Mouse (Mus musculus) limb, embryonic 11.5 days (tissue): ENCODE data around the gene Nim1k. TPM values are rescaled to one million over a fixed set of nuclear protein-coding genes. Genes with fewer than 3 reads are reported as not detected.

Source experiments
- ATAC-seq: fragments of 200-750 bp; cut with Nextera tagmentation; 2 replicates; pipeline ENCODE4 v1.8.0; 2017; ENCODE audit warnings: low read depth; ENCODE audit not compliant: insufficient number of reproducible peaks, low FRiP score, low TSS enrichment
- DNase-seq: peaks from one replicate; pipeline ENCODE4 v3.0.0-alpha.2; 2015; ENCODE audit warnings: low spot score
- H3K27ac ChIP-seq: fragments of 300-500 bp; sonication (generic); replicated peaks from 2 replicates; pipeline ENCODE4 v1.5.1; 2014; ENCODE audit warnings: low read depth, mild to moderate bottlenecking, low read length
- H3K27me3 ChIP-seq: fragments of 300-500 bp; sonication (generic); 2 replicates; pipeline ENCODE4 v1.6.1; 2014; ENCODE audit warnings: mild to moderate bottlenecking, low read length, mixed read lengths; ENCODE audit not compliant: control insufficient read depth, insufficient read depth
- H3K36me3 ChIP-seq: fragments of 300-500 bp; sonication (generic); 2 replicates; pipeline ENCODE4 v1.6.1; 2014; ENCODE audit warnings: mild to moderate bottlenecking, low read length, moderate library complexity, mixed read lengths; ENCODE audit not compliant: control insufficient read depth, insufficient read depth
- H3K4me1 ChIP-seq: fragments of 300-500 bp; sonication (generic); 2 replicates; pipeline ENCODE4 v1.6.1; 2014; ENCODE audit warnings: low read length, mixed read lengths; ENCODE audit not compliant: control insufficient read depth, insufficient read depth
- H3K4me2 ChIP-seq: fragments of 300-500 bp; sonication (generic); 2 replicates; pipeline ENCODE4 v1.6.1; 2014; ENCODE audit warnings: low read depth, mild to moderate bottlenecking, moderate library complexity; ENCODE audit not compliant: severe bottlenecking
- H3K4me3 ChIP-seq: fragments of 300-500 bp; sonication (generic); 2 replicates; pipeline ENCODE4 v1.5.1; 2014; ENCODE audit warnings: low read depth, low read length
- H3K9ac ChIP-seq: fragments of 300-500 bp; sonication (generic); 2 replicates; pipeline ENCODE4 v1.6.1; 2014; ENCODE audit warnings: mild to moderate bottlenecking, low read length
- H3K9me3 ChIP-seq: fragments of 300-500 bp; sonication (generic); 2 replicates; pipeline ENCODE4 v1.6.1; 2016; ENCODE audit warnings: low read length; ENCODE audit not compliant: control insufficient read depth
- WGBS: fragments of 180-500 bp; shearing (Covaris S2); extraction: QIAGEN DNeasy Blood & Tissue Kit; methylation state at CpG from one replicate; pipeline ENCODE4 v1.1.7; 2014; 5-methylcytosine and 5-hydroxymethylcytosine counted together
- polyA plus RNA-seq: library from polyadenylated mRNA; unstranded; fragments of >200 nt; fragmentation: Nextera tagmentation; extraction: Ambion mirVana; gene quantifications from 2 replicates; pipeline ENCODE4 v1.2.1, GENCODE M21; 2014

Nim1k gene
- polyA plus RNA-seq, 1 experiment from 2014 or later, result 2.0 TPM

DNA sequence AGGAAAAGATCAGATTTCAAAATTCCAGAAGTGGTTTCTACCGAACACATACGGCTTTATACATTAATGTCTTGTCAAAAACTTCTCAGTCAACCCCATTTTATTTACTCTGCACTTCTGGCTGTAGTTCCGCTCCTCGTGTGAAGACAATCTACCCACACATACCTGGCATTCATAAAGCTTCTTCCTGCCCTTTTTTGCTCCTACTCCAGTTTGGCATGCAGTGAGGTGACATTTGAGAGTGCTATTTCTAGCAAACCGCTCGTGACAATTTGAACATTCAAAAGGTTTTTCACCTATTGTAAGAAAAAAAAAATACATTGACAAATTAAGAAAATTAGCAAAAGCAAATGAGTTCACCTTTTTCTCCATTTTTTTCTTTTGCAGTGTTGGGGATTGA, 12.9 kb upstream of the Nim1k start:
- Histone ChIP-seq H3K4me2 (no peak overlapping the region), H3K4me1 (no peaks in the 10 kb centered on the region), H3K9me3 (no peaks in the 10 kb centered on the region), H3K9ac (no peak overlapping the region), H3K27ac (no peak overlapping the region), H3K27me3 (no peaks in the 10 kb centered on the region), H3K36me3 (peaks cover 15% of the 10 kb centered on the region; the same call in 1 of the 2 replicates), H3K4me3 (no peak overlapping the region)
- WGBS, result 87% methylated on average over 6 of the region's 6 CpGs
- ATAC-seq, result no peak
- DNase-seq, result no peak

DNA sequence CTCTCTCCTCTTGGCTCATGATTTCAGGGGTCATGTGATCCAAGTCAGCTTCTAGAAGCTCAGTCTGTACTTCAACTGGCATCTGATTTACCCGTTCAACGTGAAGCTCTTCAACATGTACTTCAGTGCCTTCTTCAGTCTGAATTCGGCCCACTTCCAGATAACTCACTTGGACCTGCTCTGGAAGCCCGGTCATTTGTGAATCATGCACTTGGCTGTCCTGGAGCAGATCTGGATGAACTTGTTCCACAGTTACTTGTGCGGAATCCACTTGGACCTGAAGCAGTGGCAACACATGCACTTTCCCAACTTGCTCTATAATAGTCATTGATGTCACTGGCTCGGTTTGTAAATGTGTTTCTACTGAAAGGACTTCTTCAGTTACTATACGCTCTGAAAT, 10.8 kb upstream of the Nim1k start:
- DNase-seq (no peak), ATAC-seq (no peak)
- Histone ChIP-seq H3K9me3 (no peaks in the 10 kb centered on the region), H3K4me1 (no peaks in the 10 kb centered on the region), H3K9ac (no peak overlapping the region), H3K4me3 (no peak overlapping the region), H3K27ac (no peak overlapping the region), H3K4me2 (no peak overlapping the region), H3K36me3 (peaks cover 15% of the 10 kb centered on the region; the same call in 1 of the 2 replicates), H3K27me3 (no peaks in the 10 kb centered on the region)
- WGBS, result 94% methylated on average over 7 of the region's 7 CpGs

DNA sequence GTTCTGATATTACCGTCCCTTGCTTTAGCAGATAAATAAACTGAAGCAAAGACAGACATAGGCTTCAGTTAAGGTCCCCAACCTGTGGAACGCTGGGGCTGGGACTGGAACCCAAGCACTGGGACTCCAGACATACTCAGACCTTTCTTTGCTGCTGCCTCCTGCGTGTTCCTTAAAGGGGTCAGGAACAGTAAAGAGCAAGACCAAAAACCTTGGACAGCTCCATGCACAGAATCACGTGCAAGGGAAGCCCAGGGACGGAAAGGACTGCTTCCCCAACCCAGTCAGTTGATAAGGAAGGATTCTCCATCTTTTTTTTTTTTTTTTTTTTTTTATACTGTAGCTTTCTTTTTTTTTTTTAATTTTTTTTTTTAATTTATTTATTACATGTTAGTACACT, 1.1 kb upstream of the Nim1k start:
- peak; percentile 42 for DNase-seq
- WGBS, result 28% methylated on average over 5 of the region's 5 CpGs
- ATAC-seq, result no peak
- no peak overlapping the region for H3K9ac ChIP-seq
- H3K27me3 ChIP-seq, result no peaks in the 10 kb centered on the region
- no peaks in the 10 kb centered on the region for H3K9me3 ChIP-seq
- no peak overlapping the region for H3K4me3 ChIP-seq
- H3K4me2 ChIP-seq, result no peak overlapping the region
- no peak overlapping the region for H3K27ac ChIP-seq
- H3K36me3 ChIP-seq, result no peaks in the 10 kb centered on the region
- 0 out of 2 replicates have a peak, but pooled peaks cover 7% of the 10 kb centered on the region for H3K4me1 ChIP-seq

DNA sequence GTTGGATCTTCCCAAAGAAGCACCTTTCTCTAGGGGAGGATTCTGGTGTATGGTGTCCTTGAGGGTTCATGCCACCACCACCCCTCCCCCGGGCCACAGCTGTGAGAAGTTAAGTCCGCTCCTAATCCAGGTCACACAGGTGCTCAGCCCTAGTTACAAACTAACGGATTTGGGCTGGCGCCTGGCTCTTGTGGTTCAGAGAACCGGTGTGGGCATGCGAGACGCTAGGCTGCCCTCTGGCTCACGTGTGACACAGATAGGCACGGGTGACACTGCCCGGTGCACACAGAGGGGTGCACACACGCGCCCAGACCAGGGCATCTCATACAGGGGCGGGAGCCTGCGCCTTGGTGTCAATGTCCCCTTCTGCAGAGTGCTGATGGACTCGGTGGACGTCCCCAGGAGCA, 538 bp downstream of the Nim1k start:
- peak; percentile 57 for ATAC-seq
- no peaks in the 10 kb centered on the region for H3K9me3 ChIP-seq
- peak overlapping the region; percentile 98 for H3K4me2 ChIP-seq
- no peaks in the 10 kb centered on the region for H3K27me3 ChIP-seq
- H3K9ac ChIP-seq, result peak overlapping the region; percentile 73
- 0 out of 2 replicates have a peak, but pooled peaks cover 7% of the 10 kb centered on the region for H3K4me1 ChIP-seq
- H3K27ac ChIP-seq, result peak overlapping the region; percentile 36
- 1% methylated on average over 16 of the region's 16 CpGs for WGBS
- H3K4me3 ChIP-seq, result peak overlapping the region; percentile 62
- H3K36me3 ChIP-seq, result no peaks in the 10 kb centered on the region
- no peak for DNase-seq

DNA sequence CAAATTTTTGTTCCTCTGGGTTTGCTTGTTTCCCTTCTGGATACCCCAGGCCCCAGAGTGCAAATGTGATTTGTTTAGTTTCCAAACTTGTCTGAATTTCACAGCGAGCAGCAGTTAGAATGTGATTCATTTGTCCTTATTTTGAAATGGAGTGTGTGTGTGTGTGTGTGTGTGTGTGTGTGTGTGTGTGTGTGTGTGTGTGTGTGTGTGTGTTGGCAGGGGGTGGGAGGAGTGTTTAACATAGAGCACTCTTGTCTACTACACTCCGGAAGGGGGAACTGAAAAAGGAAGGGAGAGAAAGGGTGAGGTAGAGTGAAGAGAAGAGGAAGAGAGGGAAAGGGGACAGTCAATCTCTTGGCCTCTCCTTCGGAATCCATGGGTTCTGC, 1.1 kb downstream of the Nim1k start:
- Histone ChIP-seq H3K4me1 (0 out of 2 replicates have a peak, but pooled peaks cover 7% of the 10 kb centered on the region), H3K27me3 (no peaks in the 10 kb centered on the region), H3K36me3 (no peaks in the 10 kb centered on the region), H3K9ac (no peak overlapping the region), H3K4me2 (peak overlapping the region; percentile 98), H3K9me3 (no peaks in the 10 kb centered on the region), H3K4me3 (no peak overlapping the region; the same call in 1 of the 2 replicates), H3K27ac (no peak overlapping the region)
- no peak for ATAC-seq
- no peak for DNase-seq
- WGBS, result 31% methylated on average over 3 of the region's 3 CpGs

DNA sequence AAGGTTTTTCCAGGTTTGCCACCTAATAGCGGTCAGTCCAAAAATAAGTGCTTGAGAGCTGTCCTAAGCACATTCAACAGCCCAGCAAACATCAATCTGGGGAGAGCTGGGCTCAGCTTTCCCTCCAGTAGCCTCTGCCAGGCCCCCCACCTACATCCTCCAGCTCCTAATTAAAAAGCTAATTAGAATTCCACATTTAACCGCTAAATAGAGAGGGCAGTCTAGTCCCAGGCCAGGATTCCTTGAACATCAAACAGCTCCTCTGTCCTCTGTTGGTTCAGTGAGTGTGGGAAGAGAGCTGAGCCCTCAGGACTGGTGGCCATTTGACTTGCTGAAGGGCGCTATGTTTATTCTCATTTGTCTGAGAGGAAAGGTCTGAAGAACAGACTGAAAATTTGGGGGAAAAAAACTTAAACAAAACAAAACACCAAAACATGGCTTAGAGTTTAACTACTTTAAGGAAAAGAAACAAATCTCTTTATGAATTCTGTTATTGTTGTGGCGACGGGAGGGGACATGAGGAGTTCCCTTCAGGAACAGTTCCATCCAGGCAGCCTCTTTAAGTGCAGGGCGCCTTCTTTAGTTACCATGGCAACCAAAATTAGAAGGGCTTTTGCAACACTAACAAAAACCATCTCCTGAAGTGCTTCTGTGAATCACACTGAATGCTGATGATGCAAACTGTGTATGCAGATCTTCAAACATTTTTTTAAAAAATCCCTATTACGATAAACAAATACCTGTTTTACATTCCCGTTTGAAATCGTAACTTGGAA, 1.6 kb downstream of the Nim1k start:
- DNase-seq, result no peak
- H3K27ac ChIP-seq, result no peak overlapping the region

DNA sequence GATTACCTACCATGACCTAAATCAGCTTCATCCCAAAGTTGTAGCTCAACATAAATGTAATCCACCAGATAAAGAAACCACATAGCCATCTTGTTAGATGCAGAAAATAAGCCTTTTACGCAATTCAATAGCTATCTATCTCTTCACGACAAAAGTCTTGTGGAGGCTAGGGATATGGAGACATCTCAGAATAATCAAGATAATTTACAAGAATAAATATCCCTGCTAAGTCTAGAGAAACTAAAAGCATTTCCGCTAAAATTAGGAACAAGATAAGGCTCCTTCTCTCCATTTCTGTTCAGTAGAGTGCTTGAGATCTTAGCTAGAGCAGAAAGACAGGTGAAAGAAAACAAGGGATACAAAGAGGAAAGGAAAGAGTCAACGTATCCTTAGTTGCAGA, 8.8 kb downstream of the Nim1k start:
- Histone ChIP-seq H3K4me2 (no peak overlapping the region), H3K9ac (no peak overlapping the region), H3K9me3 (no peaks in the 10 kb centered on the region), H3K27ac (no peak overlapping the region), H3K27me3 (no peaks in the 10 kb centered on the region), H3K4me3 (no peak overlapping the region), H3K4me1 (no peaks in the 10 kb centered on the region), H3K36me3 (no peaks in the 10 kb centered on the region)
- 90% methylated on average over 4 of the region's 4 CpGs for WGBS
- ATAC-seq (no peak), DNase-seq (no peak)

More for the DNA sequence above, 1.6 kb downstream of the Nim1k start:
- no peak overlapping the region for H3K4me3 ChIP-seq
- H3K9me3 ChIP-seq, result no peaks in the 10 kb centered on the region
- no peak for ATAC-seq
- WGBS, result 62% methylated on average over 9 of the region's 9 CpGs
- H3K27me3 ChIP-seq, result no peaks in the 10 kb centered on the region
- no peak overlapping the region for H3K4me2 ChIP-seq
- no peak overlapping the region for H3K9ac ChIP-seq
- H3K36me3 ChIP-seq, result no peaks in the 10 kb centered on the region
- H3K4me1 ChIP-seq, result 0 out of 2 replicates have a peak, but pooled peaks cover 7% of the 10 kb centered on the region

DNA sequence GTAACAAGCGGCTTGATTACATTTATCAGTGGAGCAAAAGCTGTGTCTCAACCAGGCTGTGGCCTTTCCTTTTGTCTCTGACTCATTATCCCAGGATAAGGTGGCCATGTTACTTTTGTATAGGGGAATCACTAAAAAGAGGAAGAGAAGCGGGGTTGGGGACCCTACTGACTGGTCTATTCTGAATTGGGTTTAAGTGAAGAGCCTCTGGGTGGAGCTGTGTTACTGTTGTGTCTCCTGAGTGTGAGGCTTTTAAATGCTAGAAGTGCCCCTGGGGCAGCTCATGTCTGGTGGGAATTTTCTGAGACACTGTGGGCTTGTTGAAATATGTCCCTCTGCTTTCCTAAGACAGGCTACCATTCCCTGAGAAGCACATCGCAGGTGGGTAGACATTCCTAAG, 12.2 kb downstream of the Nim1k start:
- no peak overlapping the region for H3K4me3 ChIP-seq
- no peak overlapping the region for H3K4me2 ChIP-seq
- H3K36me3 ChIP-seq, result no peaks in the 10 kb centered on the region
- no peak overlapping the region for H3K9ac ChIP-seq
- WGBS, result 77% methylated on average over 3 of the region's 3 CpGs
- H3K4me1 ChIP-seq, result peaks cover 3% of the 10 kb centered on the region; the same call in 1 of the 2 replicates
- H3K27me3 ChIP-seq, result no peaks in the 10 kb centered on the region
- DNase-seq (no peak), ATAC-seq (no peak)
- H3K27ac ChIP-seq, result no peak overlapping the region
- H3K9me3 ChIP-seq, result no peaks in the 10 kb centered on the region
